Mouse (Mus musculus) heart, adult 2 months (tissue): ENCODE results near the gene Ctbs.

Experiments
- CTCF ChIP-seq: fragments of 200-600 bp; IDR thresholded peaks from 2 replicates; pipeline ENCODE4 v1.8.1; 2022; ENCODE audit warnings: antibody characterized with exemption, mild to moderate bottlenecking, moderate library complexity
- POLR2A ChIP-seq: fragments of 200-500 bp; IDR thresholded peaks from 2 replicates; pipeline ENCODE4 v1.6.1; 2011; ENCODE audit warnings: mild to moderate bottlenecking, low read depth, low read length, control low read depth; ENCODE audit not compliant: insufficient read depth

GRCm38 (mm10) chr3:146450371-146450841 is 811 bp downstream of the Ctbs start:
- TF ChIP-seq POLR2A: peak; percentile 95
- TF ChIP-seq CTCF: peak; percentile 56
